Mouse (Mus musculus): ENCODE data around the gene Sorcs3. TPM values are rescaled to one million over a fixed set of nuclear protein-coding genes. Genes with fewer than 3 reads are reported as not detected.
A peak's percentile ranks its signal among the peaks of the same experiment; 100 is the strongest.

Gene Sorcs3
- polyA plus RNA-seq, 1 experiment from 2014 or later: 1.4 TPM

- H3K27me3 ChIP-seq (replicated peaks; ENCODE audit: control insufficient read depth, insufficient read depth, low read length): no peaks in the 10 kb centered on the region
- ATAC-seq (ENCODE audit: low read depth): no peak
- H3K4me2 ChIP-seq (ENCODE audit: low read depth, low read length): no peak overlapping the region
- H3K4me3 ChIP-seq (ENCODE audit: low read depth, low read length): no peak overlapping the region
- no peak for DNase-seq (ENCODE audit: low spot score)
- H3K4me1 ChIP-seq (ENCODE audit: control insufficient read depth, insufficient read depth, low read length): 0 out of 2 replicates have a peak, but pooled peaks cover 2% of the 10 kb centered on the region
- no peaks in the 10 kb centered on the region for H3K36me3 ChIP-seq (ENCODE audit: control insufficient read depth, insufficient read depth, low read length)
- no peak overlapping the region for H3K27ac ChIP-seq (replicated peaks; ENCODE audit: low read depth, low read length)
- 18% methylated on average over 2 of the region's 2 CpGs for WGBS
- no peak overlapping the region for H3K9ac ChIP-seq (ENCODE audit: low read depth, low read length)
- no peaks in the 10 kb centered on the region for H3K9me3 ChIP-seq (ENCODE audit: control insufficient read depth, low read length)
Observed at GRCm38 (mm10) chr19:48478864-48479263, 273.0 kb downstream of the Sorcs3 start.

GRCm38 (mm10) chr19:48482946-48483345, 277.1 kb downstream of the Sorcs3 start:
- H3K9ac ChIP-seq (ENCODE audit: low read depth, low read length): no peak overlapping the region
- no peaks in the 10 kb centered on the region for H3K27me3 ChIP-seq (replicated peaks; ENCODE audit: control insufficient read depth, insufficient read depth, low read length)
- H3K4me2 ChIP-seq (ENCODE audit: low read depth, low read length): no peak overlapping the region
- ATAC-seq (ENCODE audit: low read depth) (no peak), DNase-seq (ENCODE audit: low spot score) (peak; percentile 39)
- no peaks in the 10 kb centered on the region for H3K4me1 ChIP-seq (ENCODE audit: control insufficient read depth, insufficient read depth, low read length)
- H3K36me3 ChIP-seq (ENCODE audit: control insufficient read depth, insufficient read depth, low read length): no peaks in the 10 kb centered on the region
- H3K27ac ChIP-seq (replicated peaks; ENCODE audit: low read depth, low read length): no peak overlapping the region
- 49% methylated on average over 3 of the region's 3 CpGs for WGBS
- no peak overlapping the region for H3K4me3 ChIP-seq (ENCODE audit: low read depth, low read length)
- no peaks in the 10 kb centered on the region for H3K9me3 ChIP-seq (ENCODE audit: control insufficient read depth, low read length)

GRCm38 (mm10) chr19:48491111-48491510, 285.3 kb downstream of the Sorcs3 start:
- Histone ChIP-seq H3K9me3 (ENCODE audit: control insufficient read depth, low read length) (no peaks in the 10 kb centered on the region), H3K27me3 (replicated peaks; ENCODE audit: control insufficient read depth, insufficient read depth, low read length) (no peaks in the 10 kb centered on the region), H3K4me2 (ENCODE audit: low read depth, low read length) (no peak overlapping the region), H3K36me3 (ENCODE audit: control insufficient read depth, insufficient read depth, low read length) (no peaks in the 10 kb centered on the region), H3K27ac (replicated peaks; ENCODE audit: low read depth, low read length) (no peak overlapping the region), H3K4me3 (ENCODE audit: low read depth, low read length) (no peak overlapping the region), H3K9ac (ENCODE audit: low read depth, low read length) (no peak overlapping the region), H3K4me1 (ENCODE audit: control insufficient read depth, insufficient read depth, low read length) (no peaks in the 10 kb centered on the region)
- ATAC-seq (ENCODE audit: low read depth) (no peak), DNase-seq (ENCODE audit: low spot score) (no peak)
- 47% methylated on average over 3 of the region's 3 CpGs for WGBS

GRCm38 (mm10) chr19:48503896-48504620, 298.2 kb downstream of the Sorcs3 start:
- H3K36me3 ChIP-seq (ENCODE audit: control insufficient read depth, insufficient read depth, low read length): no peaks in the 10 kb centered on the region
- no peaks in the 10 kb centered on the region for H3K4me1 ChIP-seq (ENCODE audit: control insufficient read depth, insufficient read depth, low read length)
- no peak overlapping the region for H3K27ac ChIP-seq (replicated peaks; ENCODE audit: low read depth, low read length)
- no peak for ATAC-seq (ENCODE audit: low read depth)
- DNase-seq (ENCODE audit: low spot score): no peak
- H3K9me3 ChIP-seq (ENCODE audit: control insufficient read depth, low read length): no peaks in the 10 kb centered on the region
- WGBS: 74% methylated on average over 2 of the region's 2 CpGs
- H3K4me2 ChIP-seq (ENCODE audit: low read depth, low read length): no peak overlapping the region
- H3K9ac ChIP-seq (ENCODE audit: low read depth, low read length): no peak overlapping the region
- H3K27me3 ChIP-seq (replicated peaks; ENCODE audit: control insufficient read depth, insufficient read depth, low read length): no peaks in the 10 kb centered on the region
- H3K4me3 ChIP-seq (ENCODE audit: low read depth, low read length): no peak overlapping the region

- Histone ChIP-seq H3K4me1 (ENCODE audit: control insufficient read depth, insufficient read depth, low read length) (no peaks in the 10 kb centered on the region), H3K27me3 (replicated peaks; ENCODE audit: control insufficient read depth, insufficient read depth, low read length) (no peaks in the 10 kb centered on the region), H3K9ac (ENCODE audit: low read depth, low read length) (no peak overlapping the region), H3K27ac (replicated peaks; ENCODE audit: low read depth, low read length) (no peak overlapping the region), H3K4me3 (ENCODE audit: low read depth, low read length) (no peak overlapping the region), H3K9me3 (ENCODE audit: control insufficient read depth, low read length) (no peaks in the 10 kb centered on the region), H3K4me2 (ENCODE audit: low read depth, low read length) (no peak overlapping the region), H3K36me3 (ENCODE audit: control insufficient read depth, insufficient read depth, low read length) (no peaks in the 10 kb centered on the region)
- WGBS: 95% methylated on average over 7 of the region's 7 CpGs
- ATAC-seq (ENCODE audit: low read depth) (no peak), DNase-seq (ENCODE audit: low spot score) (no peak)
Observed at GRCm38 (mm10) chr19:48523803-48524202, 318.0 kb downstream of the Sorcs3 start.

- H3K9ac ChIP-seq (ENCODE audit: low read depth, low read length): no peak overlapping the region
- H3K4me2 ChIP-seq (ENCODE audit: low read depth, low read length): no peak overlapping the region
- no peak overlapping the region for H3K4me3 ChIP-seq (ENCODE audit: low read depth, low read length)
- 47% methylated on average over 9 of the region's 9 CpGs for WGBS
- no peaks in the 10 kb centered on the region for H3K4me1 ChIP-seq (ENCODE audit: control insufficient read depth, insufficient read depth, low read length)
- no peak overlapping the region for H3K27ac ChIP-seq (replicated peaks; ENCODE audit: low read depth, low read length)
- no peaks in the 10 kb centered on the region for H3K36me3 ChIP-seq (ENCODE audit: control insufficient read depth, insufficient read depth, low read length)
- no peaks in the 10 kb centered on the region for H3K27me3 ChIP-seq (replicated peaks; ENCODE audit: control insufficient read depth, insufficient read depth, low read length)
- no peak for DNase-seq (ENCODE audit: low spot score)
- ATAC-seq (ENCODE audit: low read depth): no peak
- no peaks in the 10 kb centered on the region for H3K9me3 ChIP-seq (ENCODE audit: control insufficient read depth, low read length)
Observed at GRCm38 (mm10) chr19:48524527-48525214, 318.8 kb downstream of the Sorcs3 start.

GRCm38 (mm10) chr19:48533582-48533981, 327.8 kb downstream of the Sorcs3 start:
- Histone ChIP-seq H3K9me3 (ENCODE audit: control insufficient read depth, low read length) (no peaks in the 10 kb centered on the region), H3K4me3 (ENCODE audit: low read depth, low read length) (no peak overlapping the region), H3K4me1 (ENCODE audit: control insufficient read depth, insufficient read depth, low read length) (no peaks in the 10 kb centered on the region), H3K4me2 (ENCODE audit: low read depth, low read length) (no peak overlapping the region), H3K36me3 (ENCODE audit: control insufficient read depth, insufficient read depth, low read length) (no peaks in the 10 kb centered on the region), H3K9ac (ENCODE audit: low read depth, low read length) (no peak overlapping the region), H3K27ac (replicated peaks; ENCODE audit: low read depth, low read length) (no peak overlapping the region), H3K27me3 (replicated peaks; ENCODE audit: control insufficient read depth, insufficient read depth, low read length) (no peaks in the 10 kb centered on the region)
- no peak for DNase-seq (ENCODE audit: low spot score)
- no peak for ATAC-seq (ENCODE audit: low read depth)
- 72% methylated on average over 4 of the region's 4 CpGs for WGBS

- Histone ChIP-seq H3K36me3 (ENCODE audit: control insufficient read depth, insufficient read depth, low read length) (no peaks in the 10 kb centered on the region), H3K9ac (ENCODE audit: low read depth, low read length) (no peak overlapping the region), H3K4me2 (ENCODE audit: low read depth, low read length) (no peak overlapping the region), H3K9me3 (ENCODE audit: control insufficient read depth, low read length) (peaks cover 8% of the 10 kb centered on the region; the same call in 1 of the 2 replicates), H3K4me3 (ENCODE audit: low read depth, low read length) (no peak overlapping the region), H3K4me1 (ENCODE audit: control insufficient read depth, insufficient read depth, low read length) (no peaks in the 10 kb centered on the region), H3K27ac (replicated peaks; ENCODE audit: low read depth, low read length) (no peak overlapping the region), H3K27me3 (replicated peaks; ENCODE audit: control insufficient read depth, insufficient read depth, low read length) (no peaks in the 10 kb centered on the region)
- DNase-seq (ENCODE audit: low spot score) (no peak), ATAC-seq (ENCODE audit: low read depth) (no peak)
Observed at GRCm38 (mm10) chr19:48544294-48544693, 338.5 kb downstream of the Sorcs3 start.

All from embryonic facial prominence, embryonic 14.5 days (tissue).